Mouse (Mus musculus) layer of hippocampus, adult 2 months (tissue): Measurements from ENCODE around the gene Zgrf1. TPM values are rescaled to one million over a fixed set of nuclear protein-coding genes. Genes with fewer than 3 reads are reported as not detected.

ENCODE experiments used
- DNase-seq, 2 experiments: peaks; one replicate each; pipeline ENCODE4 v3.0.0; 2022; ENCODE audit warnings: low spot score in 2 of 2
- H3K27ac ChIP-seq: fragments of 200-600 bp; 2 replicates; pipeline ENCODE4 v1.8.1; 2022
- H3K4me3 ChIP-seq: fragments of 200-600 bp; 2 replicates; pipeline ENCODE4 v1.8.1; 2022; ENCODE audit warnings: mild to moderate bottlenecking
- CTCF ChIP-seq: fragments of 200-600 bp; conservative IDR thresholded peaks from 2 replicates; pipeline ENCODE4 v1.8.1; 2022; ENCODE audit warnings: antibody characterized with exemption, mild to moderate bottlenecking, moderate library complexity
- total RNA-seq, 2 experiments: library from RNA; stranded (reverse); gene quantifications; 2 replicates each; pipeline ENCODE4 v1.2.3; 2021

The Zgrf1 gene
- total RNA-seq, 2 experiments from 2014 or later, result 2.3 to 2.5 TPM

DNA sequence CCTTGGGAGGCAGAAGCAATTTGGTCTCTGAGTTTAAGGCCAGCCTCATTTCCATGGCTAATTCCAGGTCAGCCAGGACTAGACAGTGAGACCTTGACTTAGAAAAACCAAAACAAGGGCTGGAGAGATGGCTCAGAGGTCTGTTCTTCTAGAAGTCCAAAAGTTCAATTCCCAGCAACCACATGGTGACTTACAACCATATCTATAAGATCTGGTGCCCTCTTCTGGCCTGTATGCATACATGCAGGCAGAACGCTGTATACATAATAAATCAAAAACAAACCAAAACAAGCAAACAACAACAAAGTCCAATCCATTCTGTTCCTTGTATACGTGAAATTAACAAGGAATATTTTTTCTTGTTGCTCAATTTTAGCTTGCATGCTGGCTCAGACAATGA is 54.8 kb downstream of the Zgrf1 start:
- Histone ChIP-seq H3K4me3 (no peak overlapping the region), H3K27ac (no peak overlapping the region)
- TF ChIP-seq CTCF, result peak; percentile 71
- DNase-seq, result no peak

DNA sequence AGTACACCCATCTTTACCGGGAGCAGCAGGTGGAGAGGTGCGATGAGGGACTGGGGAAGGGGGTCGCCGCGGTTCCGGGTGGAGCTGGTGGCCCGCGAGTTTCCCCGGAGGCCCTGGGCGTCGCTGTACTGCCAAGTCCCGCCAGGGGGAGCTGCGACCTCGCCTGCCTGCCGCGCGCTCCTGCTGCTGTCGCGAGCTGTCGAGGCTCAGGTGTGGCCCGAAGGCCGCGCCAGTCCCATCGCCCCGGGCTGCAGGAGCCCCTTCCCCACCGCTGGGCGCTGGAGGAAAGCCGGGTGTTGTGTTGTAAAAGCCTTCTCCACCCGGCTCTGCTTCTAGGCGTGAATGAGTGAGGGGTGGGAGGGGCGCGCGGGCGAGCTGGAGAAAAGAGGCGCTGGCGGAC is 72.0 kb downstream of the Zgrf1 start:
- peak; percentile 93 for TF ChIP-seq CTCF
- peak in 1 of 2 experiments; percentile 71 for DNase-seq
- no peak overlapping the region for H3K27ac ChIP-seq
- H3K4me3 ChIP-seq, result peak overlapping the region; percentile 30; the same call in 1 of the 2 replicates

DNA sequence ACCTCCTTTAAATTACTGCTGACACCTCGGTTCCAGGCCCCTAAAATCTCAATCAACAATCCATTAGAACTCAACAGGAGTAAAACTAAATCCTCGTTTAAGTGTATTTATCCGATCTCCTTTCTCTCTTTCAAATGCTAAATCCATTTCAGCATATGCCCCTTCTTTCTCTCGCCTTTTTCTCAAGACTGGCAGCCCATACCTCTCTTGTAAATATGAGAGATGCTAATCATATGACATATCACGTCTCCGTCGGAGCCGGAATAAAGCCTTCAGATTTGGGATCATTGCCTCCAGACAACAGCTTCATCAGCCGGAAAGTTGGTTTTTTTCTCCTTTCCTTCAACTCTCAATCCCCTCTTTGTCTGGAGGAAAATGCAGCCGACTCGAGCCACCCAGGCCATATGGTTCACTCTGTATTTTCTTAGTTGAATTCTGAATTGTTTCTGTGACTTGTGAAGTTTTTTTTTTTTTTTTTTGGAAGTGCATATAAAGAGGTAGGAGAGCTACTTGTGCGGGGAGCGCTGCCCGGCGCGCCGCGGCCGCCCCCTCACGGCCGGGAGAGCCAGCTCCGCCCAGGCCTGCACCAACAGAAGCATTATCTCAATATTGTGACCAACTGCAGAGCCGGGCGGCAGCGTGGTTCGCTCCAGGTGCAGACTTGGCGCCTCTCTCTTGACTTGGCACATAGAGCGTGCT is 72.6 kb downstream of the Zgrf1 start:
- DNase-seq, result no peak
- TF ChIP-seq CTCF, result no peak
- peak overlapping the region; percentile 30; the same call in 1 of the 2 replicates for H3K4me3 ChIP-seq
- no peak overlapping the region for H3K27ac ChIP-seq

DNA sequence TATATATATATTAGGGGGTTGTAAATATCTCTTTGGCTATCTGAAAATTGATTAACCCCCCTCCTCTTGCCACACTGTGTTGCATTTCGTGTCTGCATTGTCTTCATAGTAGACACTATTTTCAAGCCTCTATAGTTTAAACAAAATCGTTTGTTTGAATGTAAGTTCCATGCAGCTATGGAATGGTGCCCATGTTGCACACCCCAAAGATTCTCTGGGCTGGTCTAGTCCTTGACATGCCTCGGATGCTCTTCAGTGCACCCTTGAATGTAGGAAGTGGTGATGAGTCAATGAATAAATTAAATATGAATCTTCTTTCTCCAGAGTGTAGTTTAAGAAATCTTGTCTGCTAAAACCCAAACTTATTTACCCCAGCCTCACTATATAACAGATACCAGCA is 73.2 kb downstream of the Zgrf1 start:
- H3K4me3 ChIP-seq, result no peak overlapping the region
- no peak for DNase-seq
- no peak overlapping the region for H3K27ac ChIP-seq
- TF ChIP-seq CTCF, result no peak

DNA sequence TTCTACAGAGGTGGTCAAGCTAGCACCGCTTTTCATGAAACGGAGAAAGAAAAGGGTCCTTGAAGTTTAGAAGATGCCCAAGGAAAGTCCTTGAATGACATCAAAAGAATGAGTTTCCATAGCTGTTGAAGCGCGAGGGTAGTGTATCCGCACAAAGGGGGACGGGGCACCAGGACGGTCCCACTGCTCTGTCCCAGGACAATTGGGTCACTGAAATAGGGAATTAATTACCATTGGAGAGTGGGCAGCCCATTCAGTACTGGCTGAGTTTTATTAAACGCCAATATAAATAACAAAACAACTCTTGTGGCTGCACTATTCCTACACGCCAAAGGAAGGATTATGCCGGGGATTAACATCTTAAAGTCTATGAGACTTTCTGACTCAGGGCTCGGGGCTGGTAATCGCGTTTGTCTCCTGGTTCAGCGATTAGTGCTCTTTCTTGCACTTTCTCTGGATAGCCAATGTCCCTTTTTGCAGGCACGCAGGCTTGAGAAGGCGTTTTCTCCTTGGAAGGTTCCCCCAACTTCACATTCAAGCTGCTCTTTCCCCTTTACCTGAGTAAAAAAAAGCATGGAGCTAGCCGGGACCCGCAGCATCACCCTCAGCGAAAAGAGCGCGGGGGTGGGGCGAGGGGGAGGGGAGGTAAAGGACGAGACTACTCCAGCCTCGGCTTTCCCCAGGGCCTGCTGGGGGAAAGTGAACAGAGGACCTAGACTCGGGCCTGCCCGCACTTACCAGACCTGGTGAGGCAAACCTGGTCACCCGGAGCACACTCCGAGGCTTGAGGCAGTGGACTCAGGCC is 74.1 kb downstream of the Zgrf1 start:
- DNase-seq, result no peak
- no peak overlapping the region for H3K4me3 ChIP-seq
- TF ChIP-seq CTCF, result no peak
- no peak overlapping the region for H3K27ac ChIP-seq

DNA sequence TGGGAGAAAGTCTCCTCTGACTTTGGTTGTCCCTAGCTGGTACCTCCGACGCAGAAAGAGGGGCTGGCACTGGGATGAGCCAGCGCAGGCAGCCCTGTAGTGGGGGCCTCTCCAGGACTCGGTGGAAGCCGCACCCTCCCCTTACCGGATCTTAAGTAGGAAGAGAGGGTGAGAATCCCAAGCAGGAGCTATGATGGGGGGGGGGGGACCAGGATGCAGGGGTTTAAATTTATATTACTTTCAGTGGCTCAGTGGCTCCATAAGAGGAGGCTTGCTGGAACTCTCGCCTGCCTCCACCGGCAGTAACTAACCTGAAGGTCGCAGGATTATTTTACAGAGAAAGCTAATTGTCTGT is 74.6 kb downstream of the Zgrf1 start:
- Histone ChIP-seq H3K27ac (no peak overlapping the region), H3K4me3 (no peak overlapping the region)
- TF ChIP-seq CTCF, result no peak
- no peak for DNase-seq

DNA sequence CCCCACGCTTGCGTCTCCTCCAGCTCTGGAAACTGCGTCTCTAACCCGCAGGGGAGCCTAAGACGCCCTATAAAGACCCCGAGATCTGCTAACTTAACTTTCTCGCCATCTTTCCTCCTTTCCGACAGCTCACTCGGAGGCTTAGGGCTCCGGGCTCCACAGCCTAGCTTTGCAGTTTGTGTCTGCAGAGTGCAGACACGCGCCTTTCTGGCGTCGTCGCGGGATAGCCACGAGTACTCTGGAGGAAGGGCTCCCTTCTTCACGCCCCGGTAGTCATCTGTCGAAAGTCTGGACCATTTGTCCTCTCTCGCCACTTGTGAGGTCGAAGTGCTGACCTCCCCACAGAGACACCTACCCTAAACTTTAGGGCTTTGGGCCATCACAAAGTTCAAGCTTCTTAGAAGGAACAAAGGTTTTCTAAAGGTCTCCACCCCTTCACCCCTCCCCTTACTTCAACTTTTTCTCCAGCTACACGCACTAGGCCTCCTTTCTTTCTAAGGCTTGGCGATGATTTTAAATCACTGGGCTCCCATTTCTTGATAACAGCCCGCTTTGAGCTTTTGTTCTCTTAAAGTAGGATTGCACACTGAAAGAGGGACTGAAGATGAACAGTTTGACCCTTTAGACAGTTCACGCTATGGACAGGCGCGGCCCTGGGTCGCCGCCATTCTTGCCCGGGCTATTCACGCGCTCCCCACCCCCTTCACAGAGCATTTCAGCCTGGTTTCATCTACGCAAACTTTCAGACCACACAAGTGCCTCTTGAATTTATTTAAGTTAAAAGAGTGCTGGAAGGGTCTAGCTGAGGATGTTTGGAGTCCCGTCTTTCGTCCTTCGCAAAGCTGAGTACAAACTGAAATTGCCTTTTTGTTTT is 75.3 kb downstream of the Zgrf1 start:
- H3K4me3 ChIP-seq, result no peak overlapping the region

DNA sequence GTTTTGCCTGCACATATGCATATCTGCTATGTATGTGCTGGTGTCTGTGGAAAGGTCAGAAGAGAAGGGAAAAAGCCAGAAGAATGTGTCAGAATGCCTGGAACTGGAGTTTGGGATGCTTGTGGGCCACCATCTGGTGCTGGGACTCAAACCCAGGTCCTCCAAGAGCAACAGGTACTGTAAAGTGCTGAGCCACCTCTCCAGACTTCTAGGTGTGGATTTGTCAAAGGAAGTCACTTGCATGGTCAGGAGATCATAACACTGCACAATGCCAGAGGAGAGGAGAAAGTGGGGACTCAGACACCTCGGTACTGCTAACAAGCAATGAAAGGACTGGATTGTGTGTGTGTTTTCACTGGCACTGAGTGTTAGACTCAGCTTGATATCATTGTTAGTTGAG is 76.9 kb downstream of the Zgrf1 start:
- Histone ChIP-seq H3K27ac (no peak overlapping the region), H3K4me3 (no peak overlapping the region)
- no peak for TF ChIP-seq CTCF
- no peak for DNase-seq

More for the DNA sequence above, 75.3 kb downstream of the Zgrf1 start:
- TF ChIP-seq CTCF, result no peak
- H3K27ac ChIP-seq, result no peak overlapping the region
- no peak for DNase-seq

DNA sequence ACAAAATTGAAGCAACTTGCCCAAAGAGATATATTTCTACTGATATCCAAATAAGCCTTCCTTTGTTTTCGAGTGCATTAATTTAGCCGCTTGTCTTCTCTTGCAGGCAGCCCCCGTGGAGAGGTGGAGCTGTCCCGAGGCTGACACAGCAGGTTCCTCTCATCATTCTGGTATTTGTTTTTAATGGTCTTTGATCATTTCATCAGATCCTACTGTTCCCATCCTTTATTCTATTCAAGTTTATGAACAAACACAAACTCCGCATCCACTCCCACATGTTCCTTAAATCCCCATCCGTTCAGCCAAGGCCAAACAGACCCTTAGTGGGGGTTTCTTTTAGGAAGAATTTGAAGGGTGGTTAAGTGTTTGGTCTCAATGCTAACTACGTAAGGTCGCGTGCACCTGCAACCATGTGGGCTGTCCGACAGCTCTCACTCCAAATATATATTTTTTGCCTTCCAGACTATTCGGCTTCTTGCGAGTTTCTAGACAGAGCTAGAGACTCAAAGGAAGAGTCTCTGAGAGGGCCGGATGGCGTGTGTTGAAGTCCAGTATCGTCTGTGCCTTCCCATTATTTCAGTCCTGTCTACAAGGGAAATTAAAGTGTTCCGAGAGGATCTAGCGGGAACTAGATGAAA is 77.6 kb downstream of the Zgrf1 start:
- Histone ChIP-seq H3K4me3 (no peak overlapping the region), H3K27ac (no peak overlapping the region)
- DNase-seq, result no peak
- no peak for TF ChIP-seq CTCF

DNA sequence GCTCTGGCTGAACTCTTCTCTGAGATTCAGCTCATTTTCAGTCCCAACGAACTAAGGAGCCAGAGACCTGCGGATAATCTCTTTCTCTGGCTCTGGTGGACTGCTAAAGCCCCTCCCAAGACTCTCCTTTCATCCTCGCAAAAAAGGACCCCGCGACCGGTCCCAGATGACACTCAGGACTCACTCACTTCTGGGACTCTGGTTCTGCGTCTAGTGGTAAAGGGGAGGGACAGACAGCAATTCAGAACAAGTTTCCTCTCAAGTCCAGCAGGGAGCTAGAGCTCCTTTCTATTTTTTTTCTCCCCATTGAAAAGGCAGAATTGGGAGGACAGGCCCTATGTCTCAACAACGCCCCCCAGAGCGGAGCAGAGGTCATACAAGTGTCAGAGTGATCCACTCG is 78.3 kb downstream of the Zgrf1 start:
- H3K27ac ChIP-seq, result no peak overlapping the region
- DNase-seq, result no peak
- no peak for TF ChIP-seq CTCF
- H3K4me3 ChIP-seq, result no peak overlapping the region

DNA sequence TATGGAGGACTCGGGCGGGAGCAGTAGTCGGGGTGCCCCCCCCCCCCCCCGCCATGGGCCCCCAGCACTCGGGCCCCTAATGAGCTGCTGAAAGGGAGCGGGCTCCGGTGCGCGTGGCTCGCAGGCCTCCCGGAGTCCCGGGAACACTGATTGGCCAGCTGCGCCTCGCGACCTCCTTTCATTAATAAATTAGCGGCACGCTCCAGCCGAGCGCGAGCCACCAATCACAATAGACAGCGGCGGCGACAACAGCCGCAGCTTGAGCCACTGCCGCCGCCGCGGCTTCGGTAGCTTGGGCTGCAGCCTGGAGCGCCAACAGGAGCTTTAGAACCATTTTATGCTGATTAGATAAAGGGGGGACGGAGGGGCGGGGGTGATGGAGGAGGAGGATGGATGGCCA is 79.2 kb downstream of the Zgrf1 start:
- peak overlapping the region; percentile 52 for H3K4me3 ChIP-seq
- no peak for TF ChIP-seq CTCF
- no peak for DNase-seq
- H3K27ac ChIP-seq, result no peak overlapping the region
